ENCODE assay signal across 13 mouse cellular contexts in the genomic region with DNA sequence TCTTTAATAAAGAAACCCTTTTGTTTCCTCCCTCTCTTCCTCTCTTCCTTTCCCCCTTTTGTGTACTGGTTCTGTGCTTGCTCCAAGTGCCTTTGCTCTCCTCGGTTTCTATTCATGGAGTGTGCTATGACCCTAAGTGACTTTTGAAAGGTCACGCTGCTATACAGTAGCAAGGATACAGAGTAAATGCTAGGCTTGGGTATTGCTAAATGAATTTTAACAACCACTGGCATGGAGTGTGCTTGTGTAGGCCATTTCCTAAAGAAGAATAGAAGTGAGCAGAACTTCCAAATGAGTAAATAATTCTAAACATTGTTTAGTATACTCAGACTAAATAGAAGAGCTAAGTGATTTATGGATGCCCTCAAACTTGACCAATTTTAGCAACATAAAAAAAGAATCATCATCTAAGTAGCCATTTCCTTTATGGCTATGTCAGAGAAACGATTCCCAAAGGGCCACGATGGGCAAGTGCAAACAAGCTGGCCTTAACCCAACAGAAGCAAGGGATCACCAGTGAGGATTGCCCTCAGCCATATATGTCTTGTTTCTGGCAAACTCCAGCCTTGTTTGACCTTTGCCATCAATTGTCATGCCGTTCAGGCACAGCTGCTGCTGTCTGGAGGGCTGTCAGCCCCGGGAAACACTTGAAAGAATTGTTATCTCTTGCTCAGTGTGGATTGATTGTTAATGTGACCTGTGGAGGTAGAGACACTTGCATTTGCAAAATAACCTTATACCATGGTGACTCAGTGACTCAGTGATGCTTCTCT. TPM values are rescaled to one million over a fixed set of nuclear protein-coding genes. Genes with fewer than 3 reads are reported as not detected.
DNase-seq lines count a peak whose midpoint lies in the region; ATAC-seq lines count a peak whose summit lies in the region.
"Had no signal": no experiment of that assay in that cellular context is flagged by ENCODE, and none has a peak within 500 bp of the region (broad histone marks: within the 10 kb centered on the region; RNA-seq: fewer than 3 reads in every experiment).

No protein-coding gene starts in this region.

- DNase-seq in adrenal gland, adult (ENCODE audit: inconsistent age in 2 of 2, low spot score in 1 of 2): peak; percentile 65 to 80
- no peak for DNase-seq in adrenal gland, adult 18-20 months (ENCODE audit: low spot score in 2 of 2)
- DNase-seq in neural tube, embryonic 10.5 days (ENCODE audit: extremely low spot score, low spot score): peak; percentile 17
- DNase-seq in heart, postnatal 4 days: peak; percentile 33
- no peak for DNase-seq in left cerebral cortex, adult 9 months (ENCODE audit: low spot score in 2 of 2)
- no peak for DNase-seq in B cell, adult 2 months
- no peak for DNase-seq in right cerebral cortex, postnatal 4 days

- 42% methylated on average over 6 of the region's 6 CpGs for whole genome bisulfite sequencing in neural tube, embryonic 15.5 days

- no peak overlapping the region for H3K4me3 ChIP-seq in neural tube, embryonic 15.5 days (replicated peaks)
- H3K4me3 ChIP-seq: forebrain, embryonic 13.5 days; hindbrain, embryonic 12.5 days had no signal

- no peak overlapping the region for H3K4me2 ChIP-seq in neural tube, embryonic 15.5 days
- H3K4me2 ChIP-seq: forebrain, embryonic 13.5 days; hindbrain, embryonic 12.5 days; liver, embryonic 11.5 days had no signal

- no peak overlapping the region for H3K9ac ChIP-seq in neural tube, embryonic 15.5 days (replicated peaks)
- H3K9ac ChIP-seq: forebrain, embryonic 13.5 days; hindbrain, embryonic 12.5 days had no signal

- ATAC-seq in neural tube, embryonic 15.5 days (ENCODE audit: low FRiP score): no peak
- ATAC-seq: forebrain, embryonic 13.5 days; midbrain, embryonic 16.5 days had no signal

- peaks cover 3% of the 10 kb centered on the region; the same call in 1 of the 2 replicates for H3K4me1 ChIP-seq in neural tube, embryonic 15.5 days

- H3K36me3 ChIP-seq in neural tube, embryonic 15.5 days: no peaks in the 10 kb centered on the region
- H3K36me3 ChIP-seq: hindbrain, embryonic 12.5 days had no signal

- H3K27me3 ChIP-seq in neural tube, embryonic 15.5 days (replicated peaks): no peaks in the 10 kb centered on the region
- H3K27me3 ChIP-seq: forebrain, embryonic 13.5 days; hindbrain, embryonic 12.5 days had no signal

- H3K27ac ChIP-seq in neural tube, embryonic 15.5 days (replicated peaks): no peak overlapping the region
- H3K27ac ChIP-seq: forebrain, embryonic 13.5 days; hindbrain, embryonic 12.5 days had no signal

- no peaks in the 10 kb centered on the region for H3K9me3 ChIP-seq in neural tube, embryonic 15.5 days (replicated peaks)
- H3K9me3 ChIP-seq: forebrain, embryonic 13.5 days; hindbrain, embryonic 12.5 days had no signal

RNA-seq across cellular contexts. Expression of gene Ddx60, which starts 58.0 kb away (rescaled TPM):
- 1 to 10 TPM; 2.9 TPM for total RNA-seq in adrenal gland, adult 18-20 months (2021)
- polyA plus RNA-seq in neural tube, embryonic 15.5 days (2015; fragmentation: Nextera tagmentation; extraction: Ambion mirVana): 0.45 and 1.2 TPM in 2 replicates
- total RNA-seq in heart, postnatal 4 days (2021): 1 to 10 TPM; 1.5 to 2.3 TPM
- total RNA-seq: MEL had no signal

Comparison
In these comparisons a context has a peak if more than half of its experiments do, and no peak if none do; other contexts are left out.
1. DNase-seq: peak in adrenal gland, adult (2 of 2), neural tube, embryonic 10.5 days (single experiment) and heart, postnatal 4 days (single experiment); none in adrenal gland, adult 18-20 months (0 of 2), left cerebral cortex, adult 9 months (0 of 2), B cell, adult 2 months (0 of 2) and right cerebral cortex, postnatal 4 days (single experiment).